ENCODE assay signal across 17 mouse cellular contexts in the genomic region with DNA sequence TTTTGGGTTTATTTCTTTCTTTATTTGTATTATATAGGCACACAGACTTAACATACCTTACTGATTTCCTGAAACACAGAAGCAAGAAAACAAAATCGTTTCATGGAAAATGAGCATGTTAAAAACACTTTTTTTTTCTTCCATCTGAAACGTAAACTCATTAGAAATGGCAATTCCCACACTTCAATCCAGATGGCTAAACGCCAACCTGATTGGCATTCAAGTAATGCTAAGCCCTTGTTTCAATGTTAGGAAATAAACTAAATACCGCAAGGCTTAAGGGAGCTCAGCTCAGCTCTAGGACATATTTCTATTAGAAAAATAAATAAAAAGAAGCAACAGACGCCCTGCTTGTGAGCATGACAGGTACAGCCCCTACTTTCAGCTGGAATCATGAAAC. TPM values are rescaled to one million over a fixed set of nuclear protein-coding genes. Genes with fewer than 3 reads are reported as not detected.
DNase-seq lines count a peak whose midpoint lies in the region; ATAC-seq lines count a peak whose summit lies in the region.
"Had no signal": no experiment of that assay in that cellular context is flagged by ENCODE, and none has a peak within 500 bp of the region (broad histone marks: within the 10 kb centered on the region; RNA-seq: fewer than 3 reads in every experiment).

No protein-coding gene starts in this region.

- intact Hi-C loops in heart, postnatal 14 days (cut with DNase I), result no loop called here

- ATAC-seq in heart, embryonic 15.5 days (replicated peaks; ENCODE audit: insufficient number of reproducible peaks, insufficient read depth, low FRiP score, low read depth), result no peak
- ATAC-seq: intestine, embryonic 16.5 days; midbrain, embryonic 16.5 days had no signal

- no peaks in the 10 kb centered on the region for H3K36me3 ChIP-seq in heart, embryonic 15.5 days
- H3K36me3 ChIP-seq: neural tube, embryonic 12.5 days had no signal

- no peaks in the 10 kb centered on the region for H3K27me3 ChIP-seq in heart, embryonic 15.5 days
- H3K27me3 ChIP-seq: neural tube, embryonic 12.5 days had no signal

- H3K4me3 ChIP-seq in heart, embryonic 15.5 days, result no peak overlapping the region
- H3K4me3 ChIP-seq: neural tube, embryonic 12.5 days had no signal

- H3K4me2 ChIP-seq in heart, embryonic 15.5 days, result no peak overlapping the region
- H3K4me2 ChIP-seq: neural tube, embryonic 12.5 days had no signal

- H3K27ac ChIP-seq in heart, embryonic 15.5 days, result peak overlapping the region; percentile 48; the same call in 1 of the 2 replicates
- H3K27ac ChIP-seq: liver, embryonic 14.5 days; neural tube, embryonic 12.5 days had no signal

- H3K9me3 ChIP-seq in heart, embryonic 15.5 days (replicated peaks), result no peaks in the 10 kb centered on the region

- WGBS in heart, embryonic 15.5 days, result 72% methylated on average over 5 of the region's 5 CpGs

- H3K9ac ChIP-seq in heart, embryonic 15.5 days, result no peak overlapping the region
- H3K9ac ChIP-seq: liver, embryonic 14.5 days; neural tube, embryonic 12.5 days had no signal

- 0 out of 2 replicates have a peak, but pooled peaks cover 10% of the 10 kb centered on the region for H3K4me1 ChIP-seq in heart, embryonic 15.5 days (replicated peaks)
- H3K4me1 ChIP-seq: neural tube, embryonic 12.5 days had no signal

- DNase-seq in adrenal gland, postnatal 10 days, result peak; percentile 37
- DNase-seq in adrenal gland, postnatal 25 days, result no peak
- no peak for DNase-seq in heart, postnatal 14 days
- peak; percentile 36 for DNase-seq in layer of hippocampus, adult 11-12 months (ENCODE audit: low spot score)
- no peak for DNase-seq in layer of hippocampus, postnatal 25 days (ENCODE audit: extremely low spot score in 1 of 2, low spot score in 1 of 2)
- peak; percentile 60 for DNase-seq in Muller cell, postnatal 12 days (ENCODE audit: inconsistent ontology term)
- DNase-seq in right cerebral cortex, postnatal 25 days, result no peak
- DNase-seq: cerebellum, adult 2 months; gastrocnemius, postnatal 36 days; heart, postnatal 10 days; layer of hippocampus, postnatal 36 days; lung, postnatal 4 days had no signal

RNA-seq across cellular contexts. Expression of a gene that starts 32.1 kb away (rescaled TPM):
- total RNA-seq in adrenal gland, postnatal 10 days (2021), result 10 to 100 TPM; 83.6 to 94.5 TPM
- total RNA-seq in adrenal gland, postnatal 25 days (2021), result 32.5 and 35.6 TPM in 2 replicates
- polyA plus RNA-seq in heart, embryonic 15.5 days (2015; fragmentation: Nextera tagmentation; extraction: Ambion mirVana), result 56.2 and 63.8 TPM in 2 replicates
- total RNA-seq in heart, postnatal 14 days (2021), result 100 to 1,000 TPM; 489 to 510 TPM
- total RNA-seq in layer of hippocampus, postnatal 25 days (2021), result 10 to 100 TPM; 66.9 to 79.0 TPM

Comparison
In these comparisons a context has a peak if more than half of its experiments do, and no peak if none do; other contexts are left out.
1. DNase-seq: peak in adrenal gland, postnatal 10 days (single experiment), layer of hippocampus, adult 11-12 months (single experiment) and Muller cell, postnatal 12 days (single experiment); none in adrenal gland, postnatal 25 days (single experiment), heart, postnatal 14 days (0 of 2), layer of hippocampus, postnatal 25 days (0 of 2) and right cerebral cortex, postnatal 25 days (single experiment).
2. RNA of a gene that starts 32.1 kb away (total RNA-seq): 489 to 510 TPM in heart, postnatal 14 days; 83.6 to 94.5 TPM in adrenal gland, postnatal 10 days, 66.9 to 79.0 TPM in layer of hippocampus, postnatal 25 days and 32.5 to 35.6 TPM in adrenal gland, postnatal 25 days; every median in the first group is over 4 times any median in the second.